Mouse (Mus musculus) monocyte, adult 2 months (primary cell): ENCODE measurements around the gene Cfap77.

Experiments used
- DNase-seq, 2 experiments: peaks; one replicate each; pipeline ENCODE4 v3.0.0; 2022; ENCODE audit warnings: low spot score in 2 of 2, low read depth in 1 of 2

Cfap77 gene

GRCm38 (mm10) chr2:29052943-29053454, 1.9 kb downstream of the Cfap77 start:
- DNase-seq = peak; percentile 33 to 49

GRCm38 (mm10) chr2:29051932-29052331, 2.9 kb downstream of the Cfap77 start:
- DNase-seq = no peak

- DNase-seq = no peak
Measured at GRCm38 (mm10) chr2:29046151-29046550, 8.7 kb downstream of the Cfap77 start.

- no peak for DNase-seq
Measured at GRCm38 (mm10) chr2:29042124-29042523, 12.7 kb downstream of the Cfap77 start.

- DNase-seq = no peak
Measured at GRCm38 (mm10) chr2:29041477-29041768, 13.4 kb downstream of the Cfap77 start.

- DNase-seq = no peak
Measured at GRCm38 (mm10) chr2:29040594-29041476, 14.0 kb downstream of the Cfap77 start.

- DNase-seq = no peak
Measured at GRCm38 (mm10) chr2:29039741-29040140, 15.1 kb downstream of the Cfap77 start.

GRCm38 (mm10) chr2:29035698-29036097, 19.2 kb downstream of the Cfap77 start:
- no peak for DNase-seq

GRCm38 (mm10) chr2:29034542-29035475, 20.1 kb downstream of the Cfap77 start:
- no peak for DNase-seq

- DNase-seq = no peak
Measured at GRCm38 (mm10) chr2:29031951-29032350, 22.9 kb downstream of the Cfap77 start.

GRCm38 (mm10) chr2:29030048-29030734, 24.7 kb downstream of the Cfap77 start:
- DNase-seq = no peak

- DNase-seq = no peak
Measured at GRCm38 (mm10) chr2:29025284-29025683, 29.6 kb downstream of the Cfap77 start.

- DNase-seq = no peak
Measured at GRCm38 (mm10) chr2:29023001-29023400, 31.9 kb downstream of the Cfap77 start.

- DNase-seq = no peak
Measured at GRCm38 (mm10) chr2:29021025-29021424, 33.8 kb downstream of the Cfap77 start.

GRCm38 (mm10) chr2:29018680-29019079, 36.2 kb downstream of the Cfap77 start:
- DNase-seq = no peak

- no peak for DNase-seq
Measured at GRCm38 (mm10) chr2:29016599-29017587, 38.0 kb downstream of the Cfap77 start.

- DNase-seq = no peak
Measured at GRCm38 (mm10) chr2:29012523-29012922, 42.3 kb downstream of the Cfap77 start.

- no peak for DNase-seq
Measured at GRCm38 (mm10) chr2:29007656-29008055, 47.2 kb downstream of the Cfap77 start.

- no peak for DNase-seq
Measured at GRCm38 (mm10) chr2:29006455-29007034, 48.3 kb downstream of the Cfap77 start.

GRCm38 (mm10) chr2:29004037-29004436, 50.8 kb downstream of the Cfap77 start:
- DNase-seq = no peak
